Mouse (Mus musculus): ENCODE data around the gene Ibsp. TPM values are rescaled to one million over a fixed set of nuclear protein-coding genes. Genes with fewer than 3 reads are reported as not detected.

The Ibsp gene
- polyA plus RNA-seq, 2 experiments = 0.02 to 0.08 TPM

GRCm38 (mm10) chr5:104294201-104294600 lies 4.8 kb upstream of the Ibsp start:
- Histone ChIP-seq H3K27me3 (ENCODE audit: control insufficient read depth, insufficient read depth, low read length) (no peaks in the 10 kb centered on the region), H3K36me3 (replicated peaks; ENCODE audit: control insufficient read depth, insufficient read depth, low read depth) (no peaks in the 10 kb centered on the region), H3K4me3 (ENCODE audit: insufficient read depth in 1 of 2, low read depth in 2 of 2, low read length in 2 of 2) (no peak overlapping the region), H3K9ac (replicated peaks) (no peak overlapping the region), H3K27ac (no peak overlapping the region), H3K4me2 (ENCODE audit: low read depth) (no peak overlapping the region), H3K9me3 (ENCODE audit: control insufficient read depth, low read length) (no peaks in the 10 kb centered on the region), H3K4me1 (replicated peaks; ENCODE audit: control insufficient read depth in 2 of 2, insufficient read depth in 2 of 2, low read length in 1 of 2) (no peaks in the 10 kb centered on the region)
- TF ChIP-seq EP300 (IDR thresholded peaks at IDR 0.05; ENCODE audit: low read depth) (no peak), CTCF (IDR thresholded peaks at IDR 0.05; ENCODE audit: low read depth) (no peak)
- WGBS (ENCODE audit: insufficient replicate concordance) = 64% methylated on average over 6 of the region's 6 CpGs
- ATAC-seq (ENCODE audit: insufficient read depth) (no peak), DNase-seq (ENCODE audit: low read depth in 3 of 3, low spot score in 3 of 3) (no peak)

- no peak for TF ChIP-seq EP300 (IDR thresholded peaks at IDR 0.05; ENCODE audit: low read depth)
- TF ChIP-seq CTCF (IDR thresholded peaks at IDR 0.05; ENCODE audit: low read depth) = no peak
- no peaks in the 10 kb centered on the region for H3K27me3 ChIP-seq (ENCODE audit: control insufficient read depth, insufficient read depth, low read length)
- WGBS (ENCODE audit: insufficient replicate concordance) = 35% methylated on average over 1 of the region's 1 CpGs
- no peaks in the 10 kb centered on the region for H3K4me1 ChIP-seq (replicated peaks; ENCODE audit: control insufficient read depth in 2 of 2, insufficient read depth in 2 of 2, low read length in 1 of 2)
- no peak overlapping the region for H3K4me3 ChIP-seq (ENCODE audit: insufficient read depth in 1 of 2, low read depth in 2 of 2, low read length in 2 of 2)
- no peak overlapping the region for H3K4me2 ChIP-seq (ENCODE audit: low read depth)
- H3K36me3 ChIP-seq (replicated peaks; ENCODE audit: control insufficient read depth, insufficient read depth, low read depth) = no peaks in the 10 kb centered on the region
- no peak overlapping the region for H3K27ac ChIP-seq
- H3K9me3 ChIP-seq (ENCODE audit: control insufficient read depth, low read length) = no peaks in the 10 kb centered on the region
- ATAC-seq (ENCODE audit: insufficient read depth) (no peak), DNase-seq (ENCODE audit: low read depth in 3 of 3, low spot score in 3 of 3) (no peak)
- H3K9ac ChIP-seq (replicated peaks) = no peak overlapping the region
These were observed 15.1 kb downstream of the Ibsp start for GRCm38 (mm10) chr5:104314073-104314472.

GRCm38 (mm10) chr5:104325029-104325428 lies 26.1 kb downstream of the Ibsp start, which contains the start of gene Mepe:
Mepe (plus strand) TSS chr5:104325329.
- no peak for TF ChIP-seq CTCF (IDR thresholded peaks at IDR 0.05; ENCODE audit: low read depth)
- TF ChIP-seq EP300 (IDR thresholded peaks at IDR 0.05; ENCODE audit: low read depth) = no peak
- ATAC-seq (ENCODE audit: insufficient read depth) = no peak
- H3K27ac ChIP-seq = no peak within 1 kb of the TSS
- H3K4me2 ChIP-seq (ENCODE audit: low read depth) = no peak within 1 kb of the TSS
- H3K4me1 ChIP-seq (replicated peaks; ENCODE audit: control insufficient read depth in 2 of 2, insufficient read depth in 2 of 2, low read length in 1 of 2) = no peaks in the 10 kb centered on the region
- H3K9ac ChIP-seq (replicated peaks) = no peak within 1 kb of the TSS
- WGBS (ENCODE audit: insufficient replicate concordance) = 66% methylated on average over 6 of the region's 6 CpGs
- H3K9me3 ChIP-seq (ENCODE audit: control insufficient read depth, low read length) = no peaks in the 10 kb centered on the region
- H3K4me3 ChIP-seq (ENCODE audit: insufficient read depth in 1 of 2, low read depth in 2 of 2, low read length in 2 of 2) = no peak within 1 kb of the TSS
- H3K36me3 ChIP-seq (replicated peaks; ENCODE audit: control insufficient read depth, insufficient read depth, low read depth) = no peaks in the 10 kb centered on the region
- no peaks in the 10 kb centered on the region for H3K27me3 ChIP-seq (ENCODE audit: control insufficient read depth, insufficient read depth, low read length)
- DNase-seq (ENCODE audit: low read depth in 3 of 3, low spot score in 3 of 3) = no peak

- H3K4me3 ChIP-seq (ENCODE audit: insufficient read depth in 1 of 2, low read depth in 2 of 2, low read length in 2 of 2) = no peak overlapping the region
- H3K9me3 ChIP-seq (ENCODE audit: control insufficient read depth, low read length) = no peaks in the 10 kb centered on the region
- H3K4me1 ChIP-seq (replicated peaks; ENCODE audit: control insufficient read depth in 2 of 2, insufficient read depth in 2 of 2, low read length in 1 of 2) = no peaks in the 10 kb centered on the region
- H3K9ac ChIP-seq (replicated peaks) = no peak overlapping the region
- no peaks in the 10 kb centered on the region for H3K36me3 ChIP-seq (replicated peaks; ENCODE audit: control insufficient read depth, insufficient read depth, low read depth)
- WGBS (ENCODE audit: insufficient replicate concordance) = 57% methylated on average over 4 of the region's 4 CpGs
- TF ChIP-seq CTCF (IDR thresholded peaks at IDR 0.05; ENCODE audit: low read depth) (no peak), EP300 (IDR thresholded peaks at IDR 0.05; ENCODE audit: low read depth) (no peak)
- H3K27me3 ChIP-seq (ENCODE audit: control insufficient read depth, insufficient read depth, low read length) = no peaks in the 10 kb centered on the region
- H3K27ac ChIP-seq = no peak overlapping the region
- DNase-seq (ENCODE audit: low read depth in 3 of 3, low spot score in 3 of 3) (no peak), ATAC-seq (ENCODE audit: insufficient read depth) (no peak)
- H3K4me2 ChIP-seq (ENCODE audit: low read depth) = no peak overlapping the region
These were observed 27.9 kb downstream of the Ibsp start for GRCm38 (mm10) chr5:104326884-104327283.

GRCm38 (mm10) chr5:104327389-104327788 lies 28.4 kb downstream of the Ibsp start:
- no peak overlapping the region for H3K4me2 ChIP-seq (ENCODE audit: low read depth)
- H3K27ac ChIP-seq = no peak overlapping the region
- H3K36me3 ChIP-seq (replicated peaks; ENCODE audit: control insufficient read depth, insufficient read depth, low read depth) = no peaks in the 10 kb centered on the region
- ATAC-seq (ENCODE audit: insufficient read depth) = no peak
- TF ChIP-seq CTCF (IDR thresholded peaks at IDR 0.05; ENCODE audit: low read depth) = no peak
- no peak for TF ChIP-seq EP300 (IDR thresholded peaks at IDR 0.05; ENCODE audit: low read depth)
- DNase-seq (ENCODE audit: low read depth in 3 of 3, low spot score in 3 of 3) = no peak
- H3K4me3 ChIP-seq (ENCODE audit: insufficient read depth in 1 of 2, low read depth in 2 of 2, low read length in 2 of 2) = no peak overlapping the region
- 52% methylated on average over 8 of the region's 8 CpGs for WGBS (ENCODE audit: insufficient replicate concordance)
- no peaks in the 10 kb centered on the region for H3K27me3 ChIP-seq (ENCODE audit: control insufficient read depth, insufficient read depth, low read length)
- H3K9ac ChIP-seq (replicated peaks) = no peak overlapping the region
- no peaks in the 10 kb centered on the region for H3K4me1 ChIP-seq (replicated peaks; ENCODE audit: control insufficient read depth in 2 of 2, insufficient read depth in 2 of 2, low read length in 1 of 2)
- no peaks in the 10 kb centered on the region for H3K9me3 ChIP-seq (ENCODE audit: control insufficient read depth, low read length)

All from liver, embryonic 14.5 days (tissue).